Mouse (Mus musculus) macrophage (primary cell): ENCODE data around the gene Tmod1. TPM values are rescaled to one million over a fixed set of nuclear protein-coding genes. Genes with fewer than 3 reads are reported as not detected.

ENCODE experiments used
- H3K27ac ChIP-seq: fragments of 350-480 bp; formaldehyde crosslinking; 2 replicates; pipeline ENCODE4 v1.9.0; 2021
- H3K36me3 ChIP-seq: fragments of 350-480 bp; formaldehyde crosslinking; 2 replicates; pipeline ENCODE4 v1.9.0; 2021; ENCODE audit errors: inconsistent target
- H3K4me3 ChIP-seq: fragments of 350-480 bp; formaldehyde crosslinking; 2 replicates; pipeline ENCODE4 v1.9.0; 2021; ENCODE audit errors: inconsistent target
- H3K79me2 ChIP-seq: fragments of 350-480 bp; formaldehyde crosslinking; 2 replicates; pipeline ENCODE4 v1.9.0; 2021; ENCODE audit errors: inconsistent target
- WGBS: methylation state at CpG from one replicate; pipeline ENCODE4 v1.1.7; 2026; ENCODE audit warnings: inconsistent platforms; ENCODE audit not compliant: missing documents; 5-methylcytosine and 5-hydroxymethylcytosine counted together
- polyA plus RNA-seq: library from polyadenylated mRNA; stranded (reverse); fragments of 250-400 nt; gene quantifications from 3 replicates; pipeline ENCODE4 v1.2.4, GENCODE M21; 2018; ENCODE audit warnings: inconsistent platforms

The Tmod1 gene
- polyA plus RNA-seq, 1 experiment from 2014 or later: 16.5 TPM

- no peaks in the 10 kb centered on the region for H3K79me2 ChIP-seq
- no peaks in the 10 kb centered on the region for H3K36me3 ChIP-seq
- H3K27ac ChIP-seq: no peak overlapping the region
- WGBS: 89% methylated on average over 3 of the region's 3 CpGs
- no peak overlapping the region for H3K4me3 ChIP-seq
Measured at GRCm38 (mm10) chr4:46068060-46068459, 29.3 kb downstream of the Tmod1 start.

GRCm38 (mm10) chr4:46068573-46068972 is 29.8 kb downstream of the Tmod1 start:
- Histone ChIP-seq H3K36me3 (no peaks in the 10 kb centered on the region), H3K4me3 (no peak overlapping the region), H3K27ac (no peak overlapping the region), H3K79me2 (no peaks in the 10 kb centered on the region)
- WGBS: 91% methylated on average over 1 of the region's 1 CpGs

GRCm38 (mm10) chr4:46069851-46070482 is 31.2 kb downstream of the Tmod1 start:
- no peak overlapping the region for H3K4me3 ChIP-seq
- H3K27ac ChIP-seq: no peak overlapping the region
- no peaks in the 10 kb centered on the region for H3K79me2 ChIP-seq
- WGBS: 89% methylated on average over 6 of the region's 6 CpGs
- no peaks in the 10 kb centered on the region for H3K36me3 ChIP-seq

GRCm38 (mm10) chr4:46072631-46073030 is 33.9 kb downstream of the Tmod1 start:
- Histone ChIP-seq H3K79me2 (no peaks in the 10 kb centered on the region), H3K27ac (no peak overlapping the region), H3K36me3 (no peaks in the 10 kb centered on the region), H3K4me3 (no peak overlapping the region)
- 93% methylated on average over 6 of the region's 6 CpGs for WGBS

GRCm38 (mm10) chr4:46073736-46074135 is 35.0 kb downstream of the Tmod1 start:
- H3K79me2 ChIP-seq: no peaks in the 10 kb centered on the region
- H3K27ac ChIP-seq: no peak overlapping the region
- no peaks in the 10 kb centered on the region for H3K36me3 ChIP-seq
- H3K4me3 ChIP-seq: no peak overlapping the region
- 87% methylated on average over 4 of the region's 4 CpGs for WGBS

- Histone ChIP-seq H3K36me3 (no peaks in the 10 kb centered on the region), H3K79me2 (no peaks in the 10 kb centered on the region), H3K4me3 (no peak overlapping the region), H3K27ac (no peak overlapping the region)
- WGBS: 92% methylated on average over 3 of the region's 3 CpGs
Measured at GRCm38 (mm10) chr4:46075664-46076063, 36.9 kb downstream of the Tmod1 start.

- H3K27ac ChIP-seq: 0 out of 2 replicates have a peak overlapping the region, but pooled peaks have one; percentile 8
- H3K4me3 ChIP-seq: no peak overlapping the region
- WGBS: 72% methylated on average over 2 of the region's 2 CpGs
- no peaks in the 10 kb centered on the region for H3K79me2 ChIP-seq
- no peaks in the 10 kb centered on the region for H3K36me3 ChIP-seq
Measured at GRCm38 (mm10) chr4:46076892-46077291, 38.2 kb downstream of the Tmod1 start.

- no peak overlapping the region for H3K4me3 ChIP-seq
- H3K36me3 ChIP-seq: no peaks in the 10 kb centered on the region
- H3K27ac ChIP-seq: no peak overlapping the region
- no peaks in the 10 kb centered on the region for H3K79me2 ChIP-seq
- 85% methylated on average over 4 of the region's 4 CpGs for WGBS
Measured at GRCm38 (mm10) chr4:46080261-46080660, 41.5 kb downstream of the Tmod1 start.

- H3K36me3 ChIP-seq: no peaks in the 10 kb centered on the region
Measured at GRCm38 (mm10) chr4:46082555-46082954, 43.8 kb downstream of the Tmod1 start.

GRCm38 (mm10) chr4:46084416-46085172 is 45.9 kb downstream of the Tmod1 start:
- 95% methylated on average over 9 of the region's 9 CpGs for WGBS
- Histone ChIP-seq H3K79me2 (no peaks in the 10 kb centered on the region), H3K36me3 (no peaks in the 10 kb centered on the region), H3K27ac (no peak overlapping the region), H3K4me3 (no peak overlapping the region)

More at GRCm38 (mm10) chr4:46082555-46082954, 43.8 kb downstream of the Tmod1 start:
- H3K27ac ChIP-seq: no peak overlapping the region
- H3K79me2 ChIP-seq: no peaks in the 10 kb centered on the region
- H3K4me3 ChIP-seq: no peak overlapping the region
- 97% methylated on average over 11 of the region's 11 CpGs for WGBS

- Histone ChIP-seq H3K27ac (peak overlapping the region; percentile 92), H3K4me3 (no peak overlapping the region), H3K79me2 (no peaks in the 10 kb centered on the region), H3K36me3 (no peaks in the 10 kb centered on the region)
- 80% methylated on average over 9 of the region's 9 CpGs for WGBS
Measured at GRCm38 (mm10) chr4:46085223-46085811, 46.6 kb downstream of the Tmod1 start.

GRCm38 (mm10) chr4:46086718-46087426 is 48.1 kb downstream of the Tmod1 start:
- WGBS: 21% methylated on average over 18 of the region's 18 CpGs
- Histone ChIP-seq H3K4me3 (no peak overlapping the region), H3K79me2 (no peaks in the 10 kb centered on the region), H3K36me3 (no peaks in the 10 kb centered on the region), H3K27ac (peak overlapping the region; percentile 92)

GRCm38 (mm10) chr4:46087427-46087771 is 48.7 kb downstream of the Tmod1 start:
- Histone ChIP-seq H3K36me3 (no peaks in the 10 kb centered on the region), H3K27ac (peak overlapping the region; percentile 92), H3K4me3 (no peak overlapping the region), H3K79me2 (no peaks in the 10 kb centered on the region)
- WGBS: 65% methylated on average over 7 of the region's 7 CpGs

- Histone ChIP-seq H3K4me3 (no peak overlapping the region), H3K36me3 (no peaks in the 10 kb centered on the region), H3K79me2 (no peaks in the 10 kb centered on the region), H3K27ac (peak overlapping the region; percentile 92)
- WGBS: 0% methylated on average over 2 of the region's 5 CpGs
Measured at GRCm38 (mm10) chr4:46087852-46088251, 49.1 kb downstream of the Tmod1 start.
